Mouse (Mus musculus): ENCODE data around the gene Nos1ap. TPM values are rescaled to one million over a fixed set of nuclear protein-coding genes. Genes with fewer than 3 reads are reported as not detected.

Gene Nos1ap
- total RNA-seq (2021) = 10 to 100 TPM; 22.2 to 27.3 TPM

DNA sequence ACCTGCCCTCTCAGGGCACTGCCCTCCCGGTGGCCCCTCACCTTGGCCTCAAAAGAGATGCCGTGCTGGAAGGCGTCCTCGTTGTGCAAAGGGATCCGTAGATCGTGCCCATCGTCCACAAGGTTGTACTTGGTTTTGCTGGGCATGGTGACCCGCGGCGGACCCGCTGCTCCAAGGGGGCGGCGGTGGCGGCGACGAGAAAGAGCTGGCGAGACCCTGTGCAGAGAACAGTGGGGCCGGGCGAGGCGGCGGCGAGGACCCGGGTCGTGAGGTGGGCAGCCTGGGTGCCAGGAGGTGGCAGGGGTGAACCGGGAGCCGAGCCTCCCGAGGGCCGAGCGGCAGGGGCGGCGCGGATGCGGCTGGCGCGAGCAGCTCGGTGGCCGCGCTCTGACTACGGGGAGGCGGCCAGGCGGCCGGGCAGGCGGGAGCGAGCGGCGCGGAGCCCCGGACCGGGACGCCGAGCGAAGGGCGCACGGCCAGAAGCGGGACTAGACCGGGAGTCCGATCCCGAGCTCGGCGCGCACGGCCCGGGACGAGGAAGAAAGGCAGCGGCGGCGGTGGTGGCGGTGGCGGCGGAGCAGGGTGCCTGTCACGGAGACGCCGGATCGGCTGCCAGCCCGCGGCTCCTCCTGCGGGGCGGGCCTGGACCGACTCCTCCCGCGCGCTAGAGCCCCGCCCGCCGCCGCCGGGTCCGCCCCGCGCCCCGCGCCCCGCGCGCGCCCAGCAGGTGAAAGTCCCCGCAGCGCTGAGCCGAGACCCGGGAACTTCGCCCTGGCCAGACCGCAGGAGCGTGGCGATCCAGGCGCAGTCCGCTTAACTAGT, at the start of gene Nos1ap:
TSS of gene Nos1ap (minus strand) at position 643 of the 822 bp plus-strand sequence.
- intact Hi-C loops (cut with DNase I) = no loop called here
- peak; percentile 85 to 88 for DNase-seq

DNA sequence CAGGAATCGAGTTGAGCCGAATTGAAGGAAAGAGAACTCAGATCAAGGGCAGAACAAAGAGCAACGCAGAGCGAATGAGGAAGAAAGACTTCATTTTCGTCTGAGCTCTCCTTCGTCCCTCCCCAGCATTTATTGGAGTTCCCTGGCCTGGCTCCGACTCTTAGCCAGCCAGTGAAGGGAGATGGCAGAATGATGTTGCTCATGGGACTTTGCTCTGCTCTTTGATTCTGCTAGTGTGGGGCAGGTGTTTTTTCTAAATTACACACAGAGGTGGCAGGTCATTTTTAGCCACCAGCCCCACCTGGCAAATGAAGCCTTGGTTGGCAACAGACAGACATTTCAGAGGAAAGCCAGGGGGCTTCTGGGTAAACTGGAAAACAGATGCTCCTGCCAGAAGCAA, 49.3 kb upstream of the Nos1ap start:
- DNase-seq = no peak
- intact Hi-C loops (cut with DNase I) = no loop called here

DNA sequence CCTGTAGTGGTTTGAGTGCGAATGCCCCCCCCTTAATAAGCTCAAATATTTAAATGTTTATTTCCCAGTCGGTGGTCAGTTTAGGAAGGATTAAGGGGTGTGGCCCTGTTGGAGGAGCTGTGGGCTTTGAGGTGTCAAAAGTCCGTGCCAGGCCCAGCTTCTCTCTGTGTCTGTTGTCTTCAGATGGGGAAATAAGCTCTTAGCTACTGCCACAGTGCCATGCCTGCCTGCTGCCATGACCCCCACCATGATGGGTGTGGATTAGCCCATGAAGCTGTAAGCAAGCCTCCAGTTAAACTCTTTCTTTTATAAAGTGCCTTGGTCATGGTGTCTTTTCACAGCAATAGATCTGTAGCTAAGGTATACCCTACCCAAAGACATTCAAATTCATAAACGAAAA, 43.2 kb upstream of the Nos1ap start:
- DNase-seq = no peak
- intact Hi-C loops (cut with DNase I) = loop anchor here (1.0 to 5.0 kb wide), 2 partner anchors 206 to 341 kb away; no protein-coding TSS in a partner anchor

DNA sequence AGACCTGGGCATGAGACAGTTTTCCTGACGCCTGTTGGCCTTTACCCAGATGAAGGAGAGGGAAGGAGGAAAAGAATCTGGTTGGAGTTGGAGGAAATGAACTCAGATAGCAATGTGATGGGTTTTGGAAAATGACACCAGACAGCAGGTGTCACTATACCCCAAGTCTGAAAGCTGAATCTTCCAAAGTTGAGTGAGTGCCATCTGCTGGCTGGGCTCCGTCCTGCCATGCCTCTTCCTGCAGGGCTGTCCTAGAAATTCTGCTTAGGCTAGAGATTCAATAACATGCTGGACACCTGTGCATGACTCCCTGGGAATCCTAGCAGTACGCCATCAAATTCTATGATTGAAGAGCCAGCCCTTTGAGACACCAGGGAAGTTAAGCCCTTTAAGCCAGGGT, 42.7 kb upstream of the Nos1ap start:
- DNase-seq = peak; percentile 78 to 80
- intact Hi-C loops (cut with DNase I) = loop anchor here (1.0 to 5.0 kb wide), 2 partner anchors 207 to 340 kb away; no protein-coding TSS in a partner anchor

DNA sequence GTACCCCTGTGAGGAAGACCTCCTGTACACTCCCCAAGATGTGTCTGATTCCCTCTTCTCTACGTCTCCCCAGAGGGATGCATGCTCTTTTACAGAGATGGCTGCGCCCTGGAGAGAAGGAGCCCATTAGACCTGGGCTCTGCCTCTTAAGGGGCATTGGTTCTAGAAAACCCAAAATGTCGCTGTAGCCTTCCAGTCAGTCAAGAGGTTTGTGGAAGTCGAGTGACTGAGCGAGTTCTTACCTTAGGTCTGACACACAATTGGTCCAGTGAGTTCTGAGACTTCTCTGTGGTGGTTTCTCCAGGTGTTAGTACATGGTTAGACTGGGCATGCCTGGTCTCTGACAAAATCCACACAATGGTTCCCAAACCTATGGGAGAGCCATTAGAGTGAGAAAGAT, 41.9 kb upstream of the Nos1ap start:
- intact Hi-C loops (cut with DNase I) = loop anchor here (5.0 kb wide), 1 partner anchor 339 kb away; no protein-coding TSS in a partner anchor
- no peak for DNase-seq

DNA sequence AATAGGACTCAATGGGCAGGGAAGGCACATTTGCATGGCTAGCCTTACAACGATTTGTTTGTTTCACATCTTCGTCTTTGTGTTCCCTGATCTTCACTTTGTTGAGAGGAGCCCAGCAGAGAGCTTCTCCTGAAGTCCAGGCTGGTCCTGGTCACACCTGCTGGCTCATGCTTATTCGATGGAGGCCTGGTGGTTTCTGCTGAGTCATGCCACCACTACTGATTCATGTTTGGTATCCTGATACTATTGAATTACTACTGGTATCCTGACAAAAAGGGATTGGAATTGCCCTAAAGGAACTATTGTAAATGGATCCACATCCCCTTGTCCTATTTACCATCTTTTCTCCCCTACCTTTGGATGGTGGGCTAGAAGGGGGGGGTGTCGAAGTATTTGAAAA, 40.8 kb upstream of the Nos1ap start:
- intact Hi-C loops (cut with DNase I) = loop anchor here (5.0 kb wide), 1 partner anchor 338 kb away; no protein-coding TSS in a partner anchor
- no peak for DNase-seq

DNA sequence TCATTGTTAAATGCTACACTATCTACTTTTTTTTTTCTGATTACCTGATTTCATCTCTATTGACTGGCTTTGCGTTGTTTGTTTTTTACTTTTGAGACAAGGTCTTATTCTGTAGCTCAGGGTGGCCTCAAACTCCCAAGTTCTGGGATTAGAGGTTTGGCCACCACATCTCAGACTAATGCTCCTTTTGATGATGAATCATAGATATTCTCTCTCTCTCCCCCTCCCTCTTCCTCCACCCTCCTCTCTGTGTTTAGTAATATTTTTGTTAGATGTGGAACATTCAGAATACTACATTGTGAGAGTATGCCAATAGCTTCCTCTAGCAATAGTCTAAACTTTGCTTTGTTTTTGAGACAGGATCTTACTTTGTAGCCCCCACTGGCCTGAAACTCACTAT, 33.8 kb upstream of the Nos1ap start:
- intact Hi-C loops (cut with DNase I) = no loop called here
- no peak for DNase-seq

DNA sequence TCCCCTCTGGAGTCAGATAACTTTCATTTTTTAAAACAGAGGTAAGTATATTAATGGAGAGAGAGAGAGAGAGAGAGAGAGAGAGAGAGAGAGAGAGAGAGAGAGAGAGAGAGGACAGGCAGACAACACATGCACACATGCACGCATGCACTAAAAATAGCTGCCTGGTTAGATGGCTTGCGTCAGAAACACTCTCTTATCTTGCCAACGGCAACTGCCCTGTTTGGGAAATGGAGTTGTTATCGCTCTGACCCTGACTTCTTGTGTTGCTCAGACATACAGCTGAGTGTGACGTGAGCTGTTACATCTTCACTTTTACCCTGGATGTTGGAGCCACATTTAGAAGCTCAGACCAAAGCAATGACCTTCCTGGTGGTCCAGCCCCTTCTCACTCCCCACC, 33.3 kb upstream of the Nos1ap start:
- intact Hi-C loops (cut with DNase I) = no loop called here
- no peak for DNase-seq

DNA sequence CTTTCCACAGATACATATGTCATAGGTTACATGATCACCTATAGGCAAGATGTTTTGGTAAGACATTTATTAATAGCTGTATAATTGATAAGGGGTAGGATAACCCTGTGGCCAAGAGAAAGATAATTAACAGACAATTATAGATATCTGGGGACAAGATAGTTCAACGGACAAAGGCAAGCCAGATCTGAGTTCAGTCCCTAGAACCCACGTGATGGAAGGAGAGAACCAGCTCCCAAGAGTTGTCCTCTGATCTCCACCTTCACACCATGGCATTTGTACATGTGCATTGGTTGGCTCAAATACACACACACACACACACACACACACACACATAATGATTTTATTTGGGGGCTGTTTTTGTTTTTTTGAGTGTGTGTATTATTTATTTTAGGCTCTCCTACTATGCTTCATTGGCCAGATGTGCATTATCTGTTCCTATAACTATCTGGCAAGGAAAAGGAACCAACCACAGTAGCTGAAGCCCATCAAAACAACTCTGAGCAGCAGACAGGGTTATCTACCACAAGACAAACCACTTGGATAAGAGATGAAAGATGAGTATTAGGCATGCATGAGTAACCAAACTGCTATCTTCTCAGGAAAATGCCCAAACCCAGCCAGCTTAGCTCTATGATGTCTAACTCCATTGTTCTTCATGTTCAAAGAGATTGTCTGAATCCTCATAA, 30.2 kb upstream of the Nos1ap start:
- no peak for DNase-seq
- intact Hi-C loops (cut with DNase I) = no loop called here

DNA sequence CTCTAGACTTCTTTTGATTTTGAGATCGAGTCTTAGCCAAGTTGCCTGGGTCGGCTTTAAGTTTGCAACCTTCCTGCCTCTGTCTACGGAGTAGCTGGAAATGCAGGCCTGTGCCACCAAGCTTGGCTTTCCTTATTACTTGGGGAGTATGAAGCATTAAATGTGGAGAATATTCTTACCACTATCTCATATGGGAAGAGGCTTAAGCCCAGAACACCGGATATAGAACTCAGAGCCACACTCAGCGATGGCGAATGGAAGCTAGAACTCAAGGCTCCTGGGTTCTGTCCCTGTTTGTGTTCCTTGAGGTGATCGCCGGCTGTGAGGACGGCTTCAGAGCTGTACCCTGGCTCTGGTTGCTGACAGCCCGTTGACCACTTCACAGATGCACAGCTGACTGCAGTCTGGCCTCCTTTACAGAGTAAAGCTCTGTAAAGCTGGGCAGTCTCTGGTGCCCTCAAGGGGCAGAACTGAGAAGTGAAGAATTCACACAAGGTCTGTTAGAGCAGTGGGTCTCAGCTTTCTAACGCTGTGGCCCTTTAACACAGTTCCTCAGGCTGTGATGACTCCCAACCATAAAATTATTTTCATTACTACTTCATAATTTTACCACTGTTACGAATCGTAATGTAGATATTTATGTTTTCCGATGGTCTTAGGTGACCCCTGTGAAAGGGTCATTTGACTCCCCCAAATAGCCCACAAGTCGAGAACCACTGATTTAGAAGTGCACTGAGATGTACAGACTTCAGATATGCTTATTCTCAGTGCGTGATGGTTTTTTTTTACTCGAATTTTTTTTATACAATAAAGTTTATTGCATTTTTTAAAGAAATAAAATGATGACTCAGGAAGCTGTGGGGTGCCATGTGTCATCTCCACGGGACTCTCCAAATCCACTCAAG, 23.6 kb upstream of the Nos1ap start:
- DNase-seq = peak; percentile 61 to 72
- intact Hi-C loops (cut with DNase I) = loop anchor here (1.0 kb wide), 2 partner anchors 321 to 395 kb away; no protein-coding TSS in a partner anchor

DNA sequence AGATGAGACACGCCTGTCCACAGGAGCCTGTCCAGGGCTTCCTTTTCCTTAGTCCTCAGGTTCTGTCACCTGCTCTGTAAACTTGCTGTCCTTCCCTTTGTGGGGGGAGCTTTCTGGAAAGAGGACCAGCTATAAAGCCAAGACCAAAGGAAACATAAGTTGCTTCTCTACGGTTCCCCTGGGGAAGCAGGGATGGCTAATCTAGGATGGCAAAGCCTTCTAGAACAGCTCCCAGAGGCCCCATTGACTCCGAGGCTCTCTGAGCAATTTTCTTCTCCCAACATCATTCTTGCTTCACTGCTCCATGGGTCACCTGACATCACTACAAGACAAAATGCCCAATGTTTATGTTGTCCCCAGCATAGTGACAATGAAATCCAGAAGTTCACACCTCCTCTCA, 22.0 kb upstream of the Nos1ap start:
- intact Hi-C loops (cut with DNase I) = no loop called here
- no peak for DNase-seq

DNA sequence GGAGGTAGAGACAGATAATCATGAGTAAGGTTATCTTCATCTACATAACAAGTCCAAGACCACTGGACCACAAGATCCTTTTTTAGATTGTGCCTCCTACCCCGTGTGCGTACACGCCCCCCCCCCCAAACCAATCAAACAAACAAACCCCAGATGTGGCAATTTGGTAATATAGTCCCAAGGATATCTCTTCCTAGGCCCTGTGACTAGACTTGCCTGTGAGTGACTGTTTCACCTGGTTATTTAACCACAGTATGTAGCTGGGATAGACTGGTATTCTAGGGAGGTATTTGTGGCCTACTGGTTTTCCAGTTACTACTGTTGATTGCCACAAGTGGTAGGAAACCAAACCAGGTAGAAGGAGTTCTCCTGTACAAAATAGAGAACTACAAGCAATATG, 21.0 kb upstream of the Nos1ap start:
- intact Hi-C loops (cut with DNase I) = no loop called here
- DNase-seq = no peak

DNA sequence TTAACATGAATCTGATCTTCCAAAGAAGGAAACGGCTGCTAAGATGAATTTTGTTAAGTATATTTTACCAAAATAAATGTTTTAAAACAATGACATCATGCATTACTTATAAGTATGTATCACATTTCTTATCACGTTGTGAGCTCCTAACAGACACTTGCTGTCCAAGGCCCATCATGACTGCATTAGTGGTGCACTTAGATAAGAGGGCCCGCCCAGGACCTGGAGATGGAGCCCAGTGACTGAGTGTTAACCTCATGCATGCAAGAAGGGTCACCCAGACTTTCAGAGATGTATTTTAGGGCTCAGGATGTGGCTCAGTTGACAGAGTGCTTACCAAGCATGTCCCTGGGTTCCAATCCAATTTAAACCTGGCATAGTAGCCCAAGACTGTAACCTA, 20.6 kb upstream of the Nos1ap start:
- intact Hi-C loops (cut with DNase I) = no loop called here
- no peak for DNase-seq

DNA sequence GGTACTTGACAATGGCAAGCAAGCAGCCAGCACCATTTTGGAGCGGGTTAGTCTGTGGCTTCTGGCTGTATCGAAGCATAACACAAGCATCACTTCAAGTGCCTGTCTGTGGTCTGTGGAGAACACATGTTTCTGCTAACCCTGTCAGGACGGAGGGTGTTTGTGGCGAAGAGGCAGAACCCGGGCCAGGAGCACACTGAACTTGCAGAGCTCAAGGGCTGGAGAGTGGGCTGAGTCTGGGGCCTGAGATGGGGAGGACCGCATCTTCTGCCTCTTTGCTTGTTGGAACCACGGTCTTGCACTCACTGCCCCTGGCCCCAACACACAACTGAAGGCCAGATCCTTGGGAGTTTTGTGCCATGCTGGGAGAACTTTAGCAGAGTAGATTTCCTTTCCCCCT, 20.2 kb upstream of the Nos1ap start:
- intact Hi-C loops (cut with DNase I) = no loop called here
- DNase-seq = no peak

DNA sequence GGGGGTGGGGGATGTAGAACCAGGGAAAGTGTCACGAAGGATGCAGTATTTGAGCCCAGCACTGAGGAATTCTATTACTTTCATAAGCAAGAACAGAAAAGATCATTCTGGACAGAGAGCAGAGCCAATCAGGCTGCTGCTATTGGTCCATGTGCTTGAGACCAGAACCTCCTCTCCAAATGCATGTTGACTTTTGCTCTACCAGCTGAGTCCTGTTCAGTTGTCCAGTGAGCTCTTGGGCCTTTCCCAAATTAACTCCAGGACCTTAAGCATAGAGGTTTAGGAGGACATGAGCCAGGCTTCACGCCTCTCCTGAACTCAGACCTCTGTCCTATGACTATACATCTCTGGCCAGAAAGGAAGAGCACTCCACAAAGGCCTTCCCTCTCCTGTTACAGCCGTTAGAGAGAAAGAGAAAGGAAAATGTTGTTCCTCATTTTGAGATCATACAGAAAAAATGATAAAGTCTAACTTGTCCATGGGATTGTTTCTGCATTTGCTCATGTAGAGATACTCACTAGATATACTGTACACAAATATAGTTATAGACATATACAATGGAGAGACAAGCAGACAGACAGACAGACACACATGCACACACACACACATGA, 18.9 kb upstream of the Nos1ap start:
- intact Hi-C loops (cut with DNase I) = no loop called here
- DNase-seq = no peak

DNA sequence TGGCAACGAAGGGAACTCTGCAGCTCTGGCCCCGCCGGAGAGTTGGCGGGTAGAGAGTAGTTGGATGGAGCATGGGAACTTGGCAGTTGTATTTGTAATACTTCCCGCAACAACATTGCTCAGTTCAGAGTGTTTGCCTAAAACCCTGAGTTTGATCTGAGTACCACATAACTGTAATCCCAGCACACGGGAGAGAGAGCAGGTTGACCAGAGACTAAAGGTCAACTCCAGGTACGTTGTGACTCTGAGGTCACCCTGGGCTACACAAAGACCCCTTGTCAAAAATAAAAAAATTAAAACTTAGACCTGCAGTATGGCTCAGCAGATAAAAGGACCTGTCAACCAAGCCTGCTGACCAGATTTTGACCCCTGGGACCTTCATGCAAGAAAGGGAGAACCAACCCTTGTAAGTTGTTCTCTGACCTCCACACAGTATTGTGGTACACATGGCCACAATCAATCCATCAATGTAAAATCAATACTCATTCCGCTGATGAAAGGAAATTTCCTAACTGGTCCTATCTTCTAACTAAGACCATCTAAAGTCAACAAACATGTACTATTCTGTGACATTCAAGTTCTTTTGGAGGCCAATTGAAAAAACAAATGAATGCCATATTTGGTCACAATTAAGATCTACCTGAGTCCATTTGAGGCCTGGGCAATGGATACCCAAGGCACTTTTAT, 17.7 kb upstream of the Nos1ap start:
- DNase-seq = no peak
- intact Hi-C loops (cut with DNase I) = no loop called here

DNA sequence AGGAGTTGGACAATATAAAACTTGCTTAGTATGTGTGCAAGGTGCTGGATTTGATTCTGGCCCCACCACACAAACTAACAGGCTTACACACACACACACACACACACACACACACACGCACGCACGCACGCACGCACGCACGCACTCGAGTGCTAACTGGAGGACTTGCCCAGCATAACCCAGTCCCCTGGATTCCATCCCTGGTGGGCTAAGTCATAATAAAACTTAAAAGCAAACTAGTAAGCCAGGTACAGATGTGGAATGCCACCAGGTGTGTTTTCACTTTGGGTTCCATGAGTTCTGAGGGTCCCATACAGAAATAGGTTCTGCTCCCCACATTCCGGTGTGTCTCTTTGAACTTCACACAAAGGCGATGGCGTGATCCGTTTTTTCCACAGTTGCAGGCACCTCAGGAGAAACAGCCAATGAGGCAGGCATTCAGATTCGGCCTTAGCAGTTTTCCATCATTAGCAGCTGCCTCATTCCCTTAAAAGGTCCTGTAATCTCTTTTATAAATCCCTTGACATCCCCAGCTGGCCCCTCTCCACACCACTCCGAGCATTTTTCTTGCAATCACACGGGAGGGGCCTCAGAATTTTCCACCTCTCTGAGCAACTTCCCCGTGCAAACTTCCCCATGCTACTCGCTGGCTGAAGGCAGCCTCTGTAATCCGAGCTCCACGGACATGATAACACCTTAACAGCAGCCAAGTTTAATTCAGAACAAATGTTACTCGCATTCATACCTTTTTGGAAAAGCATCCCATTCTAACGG, 15.8 kb upstream of the Nos1ap start:
- no peak for DNase-seq
- intact Hi-C loops (cut with DNase I) = no loop called here

DNA sequence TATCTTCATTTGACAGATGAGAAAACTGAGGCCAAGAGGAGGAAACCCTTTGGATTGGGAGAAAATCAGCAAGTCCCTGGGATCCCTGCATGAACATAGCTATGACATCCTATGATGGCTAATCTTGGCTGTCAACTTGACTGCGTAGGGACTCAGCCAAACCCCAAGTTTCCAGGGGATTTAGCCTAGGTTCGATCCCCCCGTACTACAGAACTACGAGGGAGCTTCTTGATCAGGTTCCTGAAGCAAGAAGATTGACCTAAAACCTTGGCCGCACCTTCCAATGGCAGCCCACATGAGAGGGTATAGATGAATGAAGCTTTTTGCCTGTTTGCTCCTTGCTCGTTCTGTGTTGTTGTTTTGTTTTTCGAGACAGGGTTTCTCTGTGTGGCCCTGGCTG, 4.9 kb upstream of the Nos1ap start:
- intact Hi-C loops (cut with DNase I) = no loop called here
- no peak for DNase-seq

DNA sequence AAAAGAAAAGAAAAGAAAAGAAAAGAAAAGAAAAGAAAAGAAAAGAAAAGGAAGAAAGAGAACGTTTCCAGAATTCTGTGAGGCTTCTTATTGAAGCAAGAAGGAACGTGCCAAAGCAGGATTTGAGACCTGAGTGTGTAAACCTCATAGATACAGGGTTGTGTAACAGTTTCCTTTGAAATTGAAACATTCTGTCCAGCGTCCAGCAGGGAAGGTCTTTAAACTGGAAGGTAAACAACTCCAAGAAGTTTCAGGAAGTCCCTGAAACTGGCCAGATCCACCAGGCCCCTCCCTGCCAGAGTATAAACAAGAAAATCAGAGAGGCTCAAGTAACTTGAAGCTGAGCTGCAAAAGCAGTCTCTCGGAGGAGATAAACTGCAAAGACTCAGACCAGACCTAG, 870 bp upstream of the Nos1ap start:
- intact Hi-C loops (cut with DNase I) = no loop called here
- DNase-seq = no peak
